Mouse (Mus musculus): Measurements from ENCODE around the gene Col12a1. TPM values are rescaled to one million over a fixed set of nuclear protein-coding genes. Genes with fewer than 3 reads are reported as not detected.
A peak's percentile ranks its signal among the peaks of the same experiment; 100 is the strongest.

Col12a1 gene
- polyA plus RNA-seq (2015; fragmentation: Nextera tagmentation; extraction: Ambion mirVana): 180 and 191 TPM in 2 replicates

DNA sequence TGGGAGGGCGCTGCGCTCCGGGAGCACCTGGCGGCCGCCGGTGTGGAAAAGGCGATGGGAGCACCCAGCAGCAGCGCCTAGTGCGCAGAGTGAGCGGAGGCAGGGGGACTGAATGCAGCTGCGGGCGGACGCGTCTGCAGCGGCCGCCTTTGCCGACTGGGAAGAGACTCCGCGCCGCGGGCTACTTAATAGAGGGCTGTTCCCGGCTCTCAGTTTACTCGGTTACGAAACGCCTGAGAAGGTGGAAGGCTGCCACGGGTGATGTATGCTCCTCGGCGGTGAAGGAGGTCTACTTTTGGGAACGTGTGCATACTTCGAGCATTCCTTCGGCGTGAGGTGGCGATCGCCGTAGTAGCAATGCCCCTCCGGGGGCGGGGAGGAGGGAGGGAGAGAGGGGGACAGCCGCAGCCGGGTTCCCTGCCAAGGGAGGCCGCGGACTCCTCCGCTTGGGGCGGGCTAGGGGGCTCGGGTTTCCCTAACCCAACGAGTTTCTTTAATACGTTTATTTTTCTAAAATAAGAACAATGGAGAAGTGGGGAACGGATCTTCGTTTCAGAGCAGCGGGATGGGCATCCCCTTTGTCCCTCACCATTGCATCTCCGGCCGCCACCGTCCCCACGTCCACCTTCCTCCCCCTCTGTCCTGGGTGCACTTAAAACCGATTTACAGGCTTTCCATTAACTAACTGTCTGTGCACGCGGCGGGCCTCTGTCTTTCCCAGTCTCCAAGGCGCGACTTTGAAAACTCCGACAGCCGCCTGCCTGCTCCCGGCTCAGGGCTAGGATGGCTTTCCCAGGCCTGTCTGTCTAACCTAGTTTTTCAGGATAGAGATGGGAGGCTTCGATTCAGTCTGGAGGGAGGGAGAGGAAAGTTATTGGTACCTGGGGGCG, at the start of gene Col12a1:
Gene Col12a1 (minus strand): TSS at position 351 of the 890 bp plus-strand sequence.
- H3K27me3 ChIP-seq: 0 out of 2 replicates have a peak, but pooled peaks cover 3% of the 10 kb centered on the region
- peak within 1 kb of the TSS; percentile 65 for H3K4me3 ChIP-seq
- WGBS: under 1% methylated on average over 64 of the region's 64 CpGs
- ATAC-seq (ENCODE audit: insufficient number of reproducible peaks, low FRiP score, low TSS enrichment, low read depth): peak; percentile 81
- peak within 1 kb of the TSS; percentile 69 for H3K9ac ChIP-seq
- H3K4me1 ChIP-seq: peaks cover 45% of the 10 kb centered on the region
- peak within 1 kb of the TSS; percentile 96 for H3K27ac ChIP-seq
- no peaks in the 10 kb centered on the region for H3K36me3 ChIP-seq
- H3K9me3 ChIP-seq: no peaks in the 10 kb centered on the region
- H3K4me2 ChIP-seq: peak within 1 kb of the TSS; percentile 61

- Histone ChIP-seq H3K27me3 (no peaks in the 10 kb centered on the region), H3K9ac (no peak overlapping the region)
- ATAC-seq (ENCODE audit: insufficient number of reproducible peaks, low FRiP score, low TSS enrichment, low read depth): no peak
Observed at GRCm38 (mm10) chr9:79766991-79767545, 48.4 kb upstream of the Col12a1 start.

DNA sequence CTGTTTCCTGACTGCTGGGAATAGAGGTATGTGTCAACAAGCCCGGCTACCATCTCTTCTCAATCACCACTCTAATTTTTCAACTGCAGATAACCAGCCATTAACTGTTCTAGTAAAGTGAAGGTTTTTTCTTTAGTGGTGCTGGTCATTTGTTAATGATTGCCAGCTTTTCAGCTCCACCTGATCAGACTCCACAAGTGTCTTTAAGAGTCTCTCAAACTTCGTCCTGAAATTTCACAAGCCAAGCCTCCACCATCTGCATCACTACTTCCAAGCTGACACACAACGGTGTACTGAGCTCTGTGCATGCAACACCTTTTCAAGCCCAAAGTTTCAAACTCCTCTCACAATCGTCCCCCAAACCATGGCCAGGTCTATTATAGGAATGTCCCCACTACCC, 46.7 kb upstream of the Col12a1 start:
- ATAC-seq (ENCODE audit: insufficient number of reproducible peaks, low FRiP score, low TSS enrichment, low read depth): no peak
- no peak overlapping the region for H3K9ac ChIP-seq
- H3K27ac ChIP-seq: no peak overlapping the region
- peaks cover 5% of the 10 kb centered on the region; the same call in 1 of the 2 replicates for H3K36me3 ChIP-seq
- H3K4me1 ChIP-seq: peaks cover 2% of the 10 kb centered on the region; the same call in 1 of the 2 replicates
- H3K27me3 ChIP-seq: no peaks in the 10 kb centered on the region
- 85% methylated on average over 4 of the region's 4 CpGs for WGBS
- no peak overlapping the region for H3K4me3 ChIP-seq
- H3K9me3 ChIP-seq: no peaks in the 10 kb centered on the region
- H3K4me2 ChIP-seq: no peak overlapping the region

More at GRCm38 (mm10) chr9:79766991-79767545, 48.4 kb upstream of the Col12a1 start:
- H3K4me1 ChIP-seq: no peaks in the 10 kb centered on the region
- H3K4me2 ChIP-seq: no peak overlapping the region
- no peak overlapping the region for H3K4me3 ChIP-seq
- peaks cover 8% of the 10 kb centered on the region; the same call in 1 of the 2 replicates for H3K36me3 ChIP-seq
- 93% methylated on average over 5 of the region's 5 CpGs for WGBS
- H3K27ac ChIP-seq: no peak overlapping the region
- H3K9me3 ChIP-seq: no peaks in the 10 kb centered on the region

GRCm38 (mm10) chr9:79762519-79762918, 43.9 kb upstream of the Col12a1 start:
- Histone ChIP-seq H3K36me3 (peaks cover 4% of the 10 kb centered on the region), H3K27me3 (no peaks in the 10 kb centered on the region), H3K27ac (no peak overlapping the region), H3K4me3 (no peak overlapping the region), H3K4me2 (no peak overlapping the region), H3K4me1 (peaks cover 13% of the 10 kb centered on the region), H3K9ac (no peak overlapping the region), H3K9me3 (no peaks in the 10 kb centered on the region)
- WGBS: 81% methylated on average over 6 of the region's 6 CpGs
- ATAC-seq (ENCODE audit: insufficient number of reproducible peaks, low FRiP score, low TSS enrichment, low read depth): no peak

GRCm38 (mm10) chr9:79760076-79760475, 41.4 kb upstream of the Col12a1 start:
- no peaks in the 10 kb centered on the region for H3K27me3 ChIP-seq
- peak overlapping the region; percentile 78 for H3K4me3 ChIP-seq
- ATAC-seq (ENCODE audit: insufficient number of reproducible peaks, low FRiP score, low TSS enrichment, low read depth): peak; percentile 59; the same call in 1 of the 2 replicates
- peak overlapping the region; percentile 50 for H3K9ac ChIP-seq
- peaks cover 13% of the 10 kb centered on the region for H3K4me1 ChIP-seq
- H3K27ac ChIP-seq: peak overlapping the region; percentile 94
- WGBS: 4% methylated on average over 14 of the region's 14 CpGs
- no peaks in the 10 kb centered on the region for H3K9me3 ChIP-seq
- peak overlapping the region; percentile 69 for H3K4me2 ChIP-seq
- H3K36me3 ChIP-seq: peaks cover 15% of the 10 kb centered on the region

GRCm38 (mm10) chr9:79759385-79760005, 40.9 kb upstream of the Col12a1 start, which contains the start of gene Cox7a2:
TSS of gene Cox7a2 (minus strand) at chr9:79759878.
- ATAC-seq (ENCODE audit: insufficient number of reproducible peaks, low FRiP score, low TSS enrichment, low read depth): peak; percentile 98
- Histone ChIP-seq H3K4me1 (peaks cover 13% of the 10 kb centered on the region), H3K9ac (peak within 1 kb of the TSS; percentile 77), H3K36me3 (peaks cover 17% of the 10 kb centered on the region), H3K4me2 (peak within 1 kb of the TSS; percentile 69), H3K9me3 (no peaks in the 10 kb centered on the region), H3K27me3 (no peaks in the 10 kb centered on the region), H3K27ac (peak within 1 kb of the TSS; percentile 94), H3K4me3 (peak within 1 kb of the TSS; percentile 78)
- WGBS: under 1% methylated on average over 49 of the region's 49 CpGs

DNA sequence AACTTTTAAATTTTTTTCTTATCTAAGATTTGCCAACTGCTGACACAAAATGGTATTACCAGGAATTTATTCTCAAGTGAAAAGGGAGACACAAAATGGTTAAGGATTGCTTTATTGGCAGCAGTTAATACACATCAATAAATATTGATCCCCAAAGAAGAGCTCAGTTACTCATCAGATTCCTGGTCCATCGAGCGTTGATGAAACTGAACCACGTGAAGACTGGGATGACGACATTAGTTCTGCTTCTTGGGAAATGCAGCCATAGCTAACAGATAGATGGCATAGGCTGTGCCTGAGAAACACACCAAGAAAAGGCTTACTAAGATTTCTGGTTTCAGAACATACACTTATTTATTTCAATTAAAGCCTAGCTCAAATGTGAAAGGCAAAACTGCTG, 36.7 kb upstream of the Col12a1 start:
- Histone ChIP-seq H3K9me3 (no peaks in the 10 kb centered on the region), H3K9ac (no peak overlapping the region), H3K27me3 (no peaks in the 10 kb centered on the region), H3K36me3 (peaks cover 35% of the 10 kb centered on the region), H3K27ac (no peak overlapping the region), H3K4me3 (no peak overlapping the region), H3K4me1 (peaks cover 11% of the 10 kb centered on the region), H3K4me2 (no peak overlapping the region)
- 92% methylated on average over 4 of the region's 4 CpGs for WGBS
- ATAC-seq (ENCODE audit: insufficient number of reproducible peaks, low FRiP score, low TSS enrichment, low read depth): no peak

GRCm38 (mm10) chr9:79751846-79752245, 33.2 kb upstream of the Col12a1 start:
- H3K4me2 ChIP-seq: no peak overlapping the region
- WGBS: 49% methylated on average over 8 of the region's 8 CpGs
- H3K27me3 ChIP-seq: no peaks in the 10 kb centered on the region
- peaks cover 30% of the 10 kb centered on the region for H3K36me3 ChIP-seq
- no peak overlapping the region for H3K4me3 ChIP-seq
- H3K4me1 ChIP-seq: no peaks in the 10 kb centered on the region
- no peak overlapping the region for H3K27ac ChIP-seq
- no peaks in the 10 kb centered on the region for H3K9me3 ChIP-seq
- H3K9ac ChIP-seq: no peak overlapping the region
- ATAC-seq (ENCODE audit: insufficient number of reproducible peaks, low FRiP score, low TSS enrichment, low read depth): no peak

DNA sequence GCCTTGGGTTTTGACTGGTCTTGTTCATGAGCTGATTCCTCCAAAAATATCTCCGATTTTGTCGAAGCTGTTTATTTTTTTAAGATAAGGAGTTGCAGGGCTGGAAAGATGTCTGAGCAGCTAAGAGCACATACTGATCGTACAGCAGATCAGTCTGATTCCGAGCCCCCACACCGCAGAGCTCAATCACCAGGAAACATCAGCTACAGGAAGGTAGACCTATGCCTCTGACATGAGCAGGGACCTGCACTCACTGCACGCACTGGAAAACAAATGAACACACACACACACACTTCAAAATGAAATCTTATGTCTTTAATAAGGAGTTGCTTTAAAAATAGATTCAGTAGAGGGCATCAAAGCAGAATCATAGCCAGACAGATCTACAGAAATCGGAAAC, 32.1 kb upstream of the Col12a1 start:
- ATAC-seq (ENCODE audit: insufficient number of reproducible peaks, low FRiP score, low TSS enrichment, low read depth): no peak
- H3K4me2 ChIP-seq: no peak overlapping the region
- H3K36me3 ChIP-seq: peaks cover 26% of the 10 kb centered on the region
- 89% methylated on average over 7 of the region's 7 CpGs for WGBS
- H3K27me3 ChIP-seq: no peaks in the 10 kb centered on the region
- H3K4me3 ChIP-seq: no peak overlapping the region
- no peaks in the 10 kb centered on the region for H3K9me3 ChIP-seq
- no peak overlapping the region for H3K27ac ChIP-seq
- H3K9ac ChIP-seq: no peak overlapping the region
- H3K4me1 ChIP-seq: no peaks in the 10 kb centered on the region

GRCm38 (mm10) chr9:79745036-79745435, 26.4 kb upstream of the Col12a1 start:
- H3K4me1 ChIP-seq: no peaks in the 10 kb centered on the region
- H3K36me3 ChIP-seq: no peaks in the 10 kb centered on the region
- H3K9ac ChIP-seq: no peak overlapping the region
- H3K27ac ChIP-seq: no peak overlapping the region
- ATAC-seq (ENCODE audit: insufficient number of reproducible peaks, low FRiP score, low TSS enrichment, low read depth): no peak
- WGBS: 65% methylated on average over 4 of the region's 4 CpGs
- no peaks in the 10 kb centered on the region for H3K27me3 ChIP-seq
- no peaks in the 10 kb centered on the region for H3K9me3 ChIP-seq
- H3K4me3 ChIP-seq: no peak overlapping the region
- H3K4me2 ChIP-seq: no peak overlapping the region

- 79% methylated on average over 6 of the region's 6 CpGs for WGBS
- no peak overlapping the region for H3K4me2 ChIP-seq
- H3K36me3 ChIP-seq: no peaks in the 10 kb centered on the region
- H3K4me1 ChIP-seq: no peaks in the 10 kb centered on the region
- no peak overlapping the region for H3K9ac ChIP-seq
- no peak for ATAC-seq (ENCODE audit: insufficient number of reproducible peaks, low FRiP score, low TSS enrichment, low read depth)
- no peaks in the 10 kb centered on the region for H3K27me3 ChIP-seq
- no peaks in the 10 kb centered on the region for H3K9me3 ChIP-seq
- no peak overlapping the region for H3K27ac ChIP-seq
- no peak overlapping the region for H3K4me3 ChIP-seq
Observed at GRCm38 (mm10) chr9:79735608-79736007, 17.0 kb upstream of the Col12a1 start.

DNA sequence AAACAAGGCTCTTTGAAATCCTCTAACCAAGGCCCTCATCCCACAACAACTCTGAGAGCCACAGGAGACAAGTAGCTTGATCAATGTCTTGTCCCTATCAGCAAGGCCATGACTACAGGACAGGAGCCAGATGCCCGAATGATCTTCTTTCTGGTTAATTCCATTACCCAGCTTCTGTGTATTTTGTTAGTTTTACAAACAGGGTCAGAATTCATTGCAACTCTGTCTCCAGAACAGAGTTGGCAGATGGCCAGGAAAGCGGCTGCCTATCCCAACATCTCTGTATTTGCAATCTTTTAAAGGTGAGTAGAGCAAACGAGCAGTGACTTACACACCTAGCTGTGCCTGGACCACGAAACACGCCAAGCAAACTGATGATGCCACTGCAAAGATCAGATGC, 11.7 kb upstream of the Col12a1 start:
- Histone ChIP-seq H3K4me1 (no peaks in the 10 kb centered on the region), H3K4me2 (no peak overlapping the region), H3K4me3 (no peak overlapping the region), H3K27ac (no peak overlapping the region), H3K9ac (no peak overlapping the region), H3K27me3 (no peaks in the 10 kb centered on the region), H3K36me3 (no peaks in the 10 kb centered on the region), H3K9me3 (no peaks in the 10 kb centered on the region)
- ATAC-seq (ENCODE audit: insufficient number of reproducible peaks, low FRiP score, low TSS enrichment, low read depth): no peak
- WGBS: 61% methylated on average over 5 of the region's 5 CpGs

Data from limb, embryonic 15.5 days (tissue).